Mouse (Mus musculus) adrenal gland, postnatal 14 days (tissue): ENCODE results near the gene Rnaseh2b. TPM values are rescaled to one million over a fixed set of nuclear protein-coding genes. Genes with fewer than 3 reads are reported as not detected.

Experiments used
- DNase-seq: peaks from one replicate; pipeline ENCODE4 v3.0.0; 2021; ENCODE audit warnings: mixed read lengths
- total RNA-seq: library from RNA; stranded (reverse); gene quantifications from 2 replicates; pipeline ENCODE4 v1.2.3, GENCODE M21; 2021

Gene Rnaseh2b
- total RNA-seq, 1 experiment from 2014 or later: 20.0 TPM

GRCm38 (mm10) chr14:62311672-62312071 lies 19.3 kb downstream of the Rnaseh2b start:
- DNase-seq: no peak

- DNase-seq: no peak
These were observed 30.4 kb downstream of the Rnaseh2b start for GRCm38 (mm10) chr14:62322581-62323344.

- DNase-seq: no peak
These were observed 31.1 kb downstream of the Rnaseh2b start for GRCm38 (mm10) chr14:62323457-62323856.

GRCm38 (mm10) chr14:62324943-62325342 lies 32.6 kb downstream of the Rnaseh2b start:
- no peak for DNase-seq

DNA sequence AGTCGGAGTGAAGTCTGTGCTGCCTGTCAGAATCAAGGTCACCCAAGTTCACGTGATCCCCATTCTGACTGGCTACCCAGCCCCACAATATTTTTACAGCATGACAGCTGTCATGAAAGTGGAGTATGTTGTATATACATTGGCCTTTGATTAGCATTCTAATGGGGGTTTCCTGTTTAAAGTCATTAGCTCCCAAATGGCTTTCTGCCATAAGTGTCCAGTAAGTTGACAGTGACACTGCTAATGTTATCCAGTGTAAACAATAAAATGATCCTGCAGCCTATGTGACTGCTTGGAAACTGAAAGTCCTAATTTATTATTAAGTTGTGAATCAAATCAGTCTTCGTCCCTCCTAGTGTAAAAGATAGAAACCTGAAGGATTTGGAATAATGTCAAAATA lies 33.6 kb downstream of the Rnaseh2b start:
- no peak for DNase-seq

DNA sequence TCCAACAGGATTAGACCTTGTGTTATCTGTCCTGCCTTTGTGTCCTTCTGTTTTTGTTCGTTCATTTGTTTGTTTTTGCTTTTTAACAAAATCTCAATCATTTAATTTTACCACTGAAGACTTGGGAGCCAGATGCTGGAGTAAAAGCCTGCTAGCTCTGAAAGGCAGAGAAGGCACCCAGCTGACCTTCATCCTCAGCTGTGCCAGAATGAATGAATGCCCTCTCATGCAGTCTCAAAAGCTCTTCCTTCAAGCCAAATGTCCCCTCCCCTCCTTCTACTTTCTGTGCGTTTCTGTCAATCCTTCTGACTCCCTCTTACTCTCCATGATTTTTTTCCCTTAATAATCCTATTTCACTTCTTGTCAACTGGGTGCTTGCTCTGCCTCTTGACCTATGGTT lies 34.8 kb downstream of the Rnaseh2b start:
- no peak for DNase-seq

- DNase-seq: no peak
These were observed 36.2 kb downstream of the Rnaseh2b start for GRCm38 (mm10) chr14:62328606-62329005.

- DNase-seq: no peak
These were observed 37.2 kb downstream of the Rnaseh2b start for GRCm38 (mm10) chr14:62329631-62330030.

DNA sequence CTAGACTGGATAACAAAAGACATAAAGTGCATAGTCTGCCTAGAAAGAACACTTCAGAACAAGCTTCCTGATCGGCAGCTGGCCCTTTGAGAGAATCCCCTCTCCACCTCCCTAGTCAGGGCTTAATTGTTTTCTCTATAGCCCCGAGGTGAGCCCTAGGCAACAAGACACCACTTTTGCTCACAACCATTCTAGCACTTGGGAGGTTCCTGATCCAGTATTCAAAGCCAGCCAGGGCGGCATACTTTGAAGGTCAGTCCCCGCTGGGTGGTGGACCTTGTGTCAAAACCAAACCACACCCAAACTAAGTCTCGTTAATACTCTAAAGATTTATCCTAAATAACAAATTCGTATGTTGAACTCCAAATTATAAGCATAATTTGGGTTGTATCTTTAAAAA lies 39.1 kb downstream of the Rnaseh2b start:
- no peak for DNase-seq

- DNase-seq: peak; percentile 94
These were observed 39.7 kb downstream of the Rnaseh2b start for GRCm38 (mm10) chr14:62331866-62332619.

DNA sequence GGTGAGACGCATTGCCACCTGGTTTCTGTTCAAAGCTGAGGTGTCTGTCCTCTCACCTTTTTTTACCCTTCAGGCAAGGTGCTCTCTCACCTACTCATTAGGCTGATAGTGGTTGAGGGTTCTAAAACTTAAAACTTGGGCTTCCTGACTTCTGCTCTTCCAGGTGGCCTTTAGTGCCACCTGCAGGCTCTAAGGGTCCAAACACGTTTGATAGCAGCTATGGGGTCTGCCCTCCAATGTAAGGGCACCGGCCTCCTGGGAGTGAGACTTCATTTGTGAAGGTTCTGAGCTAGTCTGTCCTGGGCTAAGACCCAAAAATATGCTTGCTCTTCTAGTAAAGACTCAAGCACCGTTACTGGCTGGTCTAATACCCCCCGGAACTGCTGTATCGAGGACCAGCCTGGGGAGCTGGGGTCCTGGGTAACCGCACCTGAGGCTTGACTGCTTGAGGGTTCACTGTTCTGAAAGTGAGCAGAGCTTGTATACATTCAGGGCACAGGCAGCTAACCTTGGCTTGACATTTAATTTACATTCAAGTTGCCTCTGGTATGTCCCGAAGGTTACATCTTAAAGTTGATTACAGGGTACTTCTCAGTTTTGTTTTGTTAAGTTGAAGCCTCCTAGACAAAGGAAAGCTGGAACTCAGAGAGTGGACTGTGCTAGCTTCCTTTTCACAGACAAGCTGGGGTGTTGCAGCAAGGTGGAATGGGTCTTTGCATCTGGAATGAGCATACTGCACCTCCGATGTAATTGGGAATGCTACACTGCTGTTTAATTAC lies 41.7 kb downstream of the Rnaseh2b start:
- no peak for DNase-seq

GRCm38 (mm10) chr14:62339196-62339595 lies 46.8 kb downstream of the Rnaseh2b start:
- no peak for DNase-seq

- DNase-seq: no peak
These were observed 49.7 kb downstream of the Rnaseh2b start for GRCm38 (mm10) chr14:62341887-62342642.

DNA sequence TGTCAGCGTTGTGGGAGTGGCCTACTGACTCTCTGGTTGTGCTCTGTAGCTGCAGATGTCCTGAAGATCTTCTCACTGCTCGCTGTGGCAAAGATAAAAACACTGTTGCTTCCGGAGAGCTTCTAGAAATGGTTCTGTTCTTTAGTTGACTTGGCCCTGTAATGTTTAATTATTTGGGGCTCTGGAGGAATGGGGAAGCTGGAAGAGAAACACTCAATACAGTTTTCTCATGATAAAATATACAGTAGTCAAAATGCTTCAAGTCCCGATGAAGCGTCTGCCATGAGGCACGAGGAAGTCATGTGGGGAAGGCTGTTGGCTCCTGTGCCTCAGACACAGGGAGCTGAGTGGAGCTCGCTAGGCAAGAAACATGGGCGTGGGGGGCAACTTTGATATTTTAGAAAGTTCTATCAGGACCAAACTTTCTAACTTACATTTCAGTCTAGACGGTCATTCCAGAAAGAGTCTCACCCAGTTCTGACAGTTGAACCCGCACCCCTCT lies 50.3 kb downstream of the Rnaseh2b start:
- no peak for DNase-seq

- DNase-seq: no peak
These were observed 54.2 kb downstream of the Rnaseh2b start for GRCm38 (mm10) chr14:62346570-62346969.

DNA sequence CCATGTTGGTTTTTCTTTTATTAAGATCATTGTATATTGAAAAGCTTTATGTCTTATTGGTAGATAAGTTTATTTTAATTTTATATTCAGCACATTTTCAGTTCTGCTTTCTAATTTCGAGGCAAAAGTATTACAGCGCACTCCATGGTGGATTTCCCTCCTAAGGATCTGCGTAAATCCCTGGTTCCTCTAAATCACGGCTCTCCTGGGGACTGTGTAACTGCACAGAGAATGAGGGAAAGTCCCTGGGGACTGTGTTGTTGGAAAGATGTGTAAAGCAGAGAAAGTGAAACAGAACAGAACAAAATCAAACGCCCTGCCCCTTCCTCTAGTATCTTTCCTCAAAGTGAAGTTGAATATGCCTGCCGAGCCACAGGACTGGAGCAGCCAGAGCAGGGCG lies 54.7 kb downstream of the Rnaseh2b start:
- no peak for DNase-seq

DNA sequence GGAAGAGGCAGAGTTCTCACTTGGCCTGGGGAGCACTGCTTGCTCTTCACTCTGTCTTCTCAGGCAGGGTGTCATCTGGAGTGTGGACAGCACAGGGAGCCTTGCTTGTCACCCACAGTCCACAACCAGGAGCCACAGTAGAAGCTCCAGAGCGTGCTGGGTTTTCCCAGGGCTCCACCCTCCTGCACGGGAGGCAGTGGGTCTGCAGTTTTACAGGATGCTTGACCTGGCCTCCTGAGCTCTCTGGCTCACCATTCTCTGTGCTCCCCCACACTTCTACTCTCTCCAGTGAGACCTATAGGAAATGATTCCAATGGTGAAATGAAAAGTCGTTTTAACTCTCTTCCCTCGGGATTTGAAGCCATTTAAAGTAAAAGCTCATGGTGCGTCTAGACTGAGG lies 57.4 kb downstream of the Rnaseh2b start:
- DNase-seq: no peak

- no peak for DNase-seq
These were observed 57.8 kb downstream of the Rnaseh2b start for GRCm38 (mm10) chr14:62350186-62350585.

GRCm38 (mm10) chr14:62350890-62351289 lies 58.5 kb downstream of the Rnaseh2b start:
- DNase-seq: no peak

GRCm38 (mm10) chr14:62353372-62353771 lies 61.0 kb downstream of the Rnaseh2b start:
- no peak for DNase-seq

DNA sequence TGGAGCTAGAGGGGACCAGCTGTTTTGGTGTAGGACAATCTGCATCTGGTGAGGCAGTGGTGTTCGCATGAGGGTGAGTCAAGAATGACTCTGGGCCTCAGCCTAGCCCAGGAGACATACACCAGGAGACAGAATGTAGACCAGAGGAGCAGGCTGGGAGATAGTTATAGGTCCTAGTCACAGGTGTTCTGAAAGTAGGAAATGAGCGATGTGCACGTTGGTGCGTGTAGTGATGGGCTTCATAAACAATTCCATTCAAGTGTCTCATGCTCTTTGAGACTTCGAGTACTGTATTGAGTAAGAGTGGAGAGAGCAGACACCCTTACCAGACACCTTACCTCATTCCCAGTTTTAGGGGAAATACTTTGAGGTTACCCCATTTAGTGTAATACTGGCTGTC lies 61.4 kb downstream of the Rnaseh2b start:
- no peak for DNase-seq

GRCm38 (mm10) chr14:62355201-62355600 lies 62.8 kb downstream of the Rnaseh2b start:
- DNase-seq: no peak
